Mouse (Mus musculus) midbrain, embryonic 12.5 days (tissue): ENCODE data around the gene Fnbp1l. TPM values are rescaled to one million over a fixed set of nuclear protein-coding genes. Genes with fewer than 3 reads are reported as not detected.

Experiments
- ATAC-seq: fragments of 200-750 bp; cut with Nextera tagmentation; 2 replicates; pipeline ENCODE4 v1.8.0; 2017; ENCODE audit warnings: low read depth, moderate TSS enrichment, moderate library complexity; ENCODE audit not compliant: low FRiP score
- H3K27ac ChIP-seq: fragments of 300-500 bp; sonication (generic); replicated peaks from 2 replicates; pipeline ENCODE4 v1.5.1; 2016; ENCODE audit warnings: mild to moderate bottlenecking
- H3K27me3 ChIP-seq: fragments of 300-500 bp; sonication (generic); 2 replicates; pipeline ENCODE4 v1.6.1; 2016; ENCODE audit warnings: mild to moderate bottlenecking
- H3K36me3 ChIP-seq: fragments of 300-500 bp; sonication (generic); 2 replicates; pipeline ENCODE4 v1.6.1; 2016
- H3K4me1 ChIP-seq: fragments of 300-500 bp; sonication (generic); 2 replicates; pipeline ENCODE4 v1.6.1; 2016
- H3K4me2 ChIP-seq: fragments of 300-500 bp; sonication (generic); replicated peaks from 2 replicates; pipeline ENCODE4 v1.6.1; 2016; ENCODE audit warnings: mild to moderate bottlenecking, moderate library complexity
- H3K4me3 ChIP-seq: fragments of 300-500 bp; sonication (generic); 2 replicates; pipeline ENCODE4 v1.5.1; 2016; ENCODE audit warnings: mild to moderate bottlenecking
- H3K9ac ChIP-seq: fragments of 300-500 bp; sonication (generic); replicated peaks from 2 replicates; pipeline ENCODE4 v1.6.1; 2016; ENCODE audit warnings: mild to moderate bottlenecking, moderate library complexity
- H3K9me3 ChIP-seq: fragments of 300-500 bp; sonication (generic); 2 replicates; pipeline ENCODE4 v1.6.1; 2016; ENCODE audit warnings: mild to moderate bottlenecking
- WGBS: fragments of 180-500 bp; shearing (Covaris S2); methylation state at CpG from one replicate; pipeline ENCODE4 v1.1.7; 2016; 5-methylcytosine and 5-hydroxymethylcytosine counted together
- polyA plus RNA-seq: library from polyadenylated mRNA; unstranded; fragments of >200 nt; fragmentation: Nextera tagmentation; extraction: Ambion mirVana; gene quantifications from 2 replicates; pipeline ENCODE4 v1.2.1, GENCODE M21; 2016

Gene Fnbp1l
- 111 and 129 TPM in 2 replicates for polyA plus RNA-seq

DNA sequence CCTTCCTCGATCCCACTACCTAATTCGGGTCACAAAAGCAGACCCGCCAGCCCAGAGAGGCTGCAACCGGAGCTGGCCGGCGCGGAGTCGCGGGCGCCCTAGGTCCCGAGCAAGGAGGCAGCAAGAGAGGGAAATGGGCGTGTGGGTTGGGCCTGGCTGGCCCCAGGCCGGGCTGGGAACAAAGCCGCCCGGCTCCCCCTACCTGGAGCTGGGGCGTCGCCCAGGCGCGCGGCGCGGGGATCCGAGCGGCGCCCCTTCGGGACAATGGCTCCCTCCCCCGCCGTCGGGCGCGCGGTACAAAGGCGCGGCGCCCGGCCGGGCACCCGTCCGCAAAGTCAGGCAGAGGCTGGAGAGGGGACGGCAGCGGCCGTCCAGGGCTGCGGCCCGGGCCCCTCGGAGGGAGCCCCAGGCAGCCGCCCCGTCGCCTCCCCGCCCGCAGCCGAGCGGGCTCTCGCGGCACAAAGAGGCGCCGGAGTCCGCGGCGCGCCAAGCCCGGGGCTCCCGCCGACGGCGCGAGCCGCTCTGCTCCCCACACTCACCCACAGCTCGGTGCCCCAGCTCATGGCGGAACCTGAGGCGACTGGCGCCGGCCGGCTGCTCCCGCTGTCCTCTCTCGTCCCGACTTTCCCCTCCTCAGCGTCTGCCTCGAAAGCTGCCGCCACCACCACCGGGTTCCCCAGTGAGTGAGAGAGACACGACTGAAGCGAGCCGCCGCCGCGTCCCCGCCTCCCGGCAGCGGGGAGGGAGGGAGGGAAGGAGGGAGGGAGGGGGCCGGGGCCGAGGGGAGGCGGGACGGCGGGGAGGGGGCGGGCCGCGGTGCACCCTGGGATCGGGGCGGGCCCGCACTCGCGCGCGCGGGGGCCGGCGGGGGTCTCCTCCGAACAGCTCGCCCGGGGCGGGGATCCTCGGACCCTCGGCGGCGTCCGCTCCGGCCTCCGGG lies at the start of gene Fnbp1l:
Fnbp1l (minus strand) TSS at position 725 of the 940 bp plus-strand sequence.
- peaks cover 30% of the 10 kb centered on the region for H3K4me1 ChIP-seq
- ATAC-seq = peak; percentile 90
- peak within 1 kb of the TSS; percentile 99 for H3K9ac ChIP-seq
- H3K27me3 ChIP-seq = no peaks in the 10 kb centered on the region
- peak within 1 kb of the TSS; percentile 79 for H3K4me2 ChIP-seq
- H3K9me3 ChIP-seq = no peaks in the 10 kb centered on the region
- WGBS = 2% methylated on average over 49 of the region's 118 CpGs
- peak within 1 kb of the TSS; percentile 97 for H3K4me3 ChIP-seq
- peak within 1 kb of the TSS; percentile 97 for H3K27ac ChIP-seq
- H3K36me3 ChIP-seq = no peaks in the 10 kb centered on the region

DNA sequence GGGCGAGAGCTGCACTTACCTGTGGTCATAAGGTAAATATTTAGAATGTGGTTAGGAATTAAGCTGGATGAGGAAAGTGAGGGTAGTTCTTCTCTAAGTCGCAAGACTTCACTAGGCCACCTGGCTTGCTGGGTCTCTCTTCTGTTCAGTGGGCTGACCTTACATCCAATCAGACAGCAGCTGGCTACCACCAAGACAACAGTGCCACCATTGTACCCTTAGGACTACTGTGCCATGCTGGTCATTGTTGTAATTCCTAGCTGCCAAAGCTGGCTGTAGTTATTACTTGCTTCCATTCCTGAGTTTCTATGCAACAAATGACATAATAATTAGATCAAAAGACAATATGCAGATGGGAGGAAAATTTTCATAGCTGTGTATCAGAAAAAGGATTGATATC lies 41.3 kb upstream of the Fnbp1l start:
- Histone ChIP-seq H3K9ac (no peak overlapping the region), H3K36me3 (no peaks in the 10 kb centered on the region), H3K4me3 (no peak overlapping the region), H3K4me2 (no peak overlapping the region), H3K27ac (no peak overlapping the region), H3K4me1 (no peaks in the 10 kb centered on the region), H3K27me3 (no peaks in the 10 kb centered on the region), H3K9me3 (no peaks in the 10 kb centered on the region)
- no peak for ATAC-seq
- WGBS = 90% methylated on average over 2 of the region's 2 CpGs

DNA sequence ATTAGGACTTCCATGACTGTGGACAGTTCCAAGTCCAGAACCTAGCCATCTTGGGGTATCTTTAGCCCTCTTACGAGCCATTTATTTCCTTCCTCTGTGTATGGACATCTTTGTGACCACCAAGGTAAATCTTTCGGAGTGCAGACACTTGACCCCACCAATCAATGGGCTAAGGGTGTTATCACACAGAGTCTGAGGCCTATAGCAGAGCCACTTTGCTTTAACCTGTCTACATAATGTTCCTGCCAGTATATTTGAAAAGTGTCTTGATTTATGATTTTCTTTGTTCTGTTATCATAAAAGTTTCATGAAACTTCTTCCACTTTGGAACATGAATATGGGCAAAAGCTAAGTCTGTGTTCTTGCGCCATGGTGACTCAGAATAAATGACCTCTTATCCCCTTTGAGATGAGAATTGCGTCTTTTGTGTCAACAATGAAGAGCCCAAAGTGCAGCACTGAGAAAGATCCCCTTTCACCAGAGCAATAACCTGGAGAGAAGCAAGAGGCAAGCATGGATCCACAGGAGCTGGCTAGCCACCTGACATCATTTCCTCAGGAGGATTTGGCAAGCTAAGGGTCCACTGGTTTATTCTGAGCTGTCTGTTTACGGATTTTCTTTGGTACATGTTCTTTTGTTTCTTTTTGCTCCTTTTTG lies 39.9 kb upstream of the Fnbp1l start:
- Histone ChIP-seq H3K27ac (no peak overlapping the region), H3K27me3 (no peaks in the 10 kb centered on the region), H3K36me3 (no peaks in the 10 kb centered on the region), H3K4me2 (no peak overlapping the region), H3K9ac (no peak overlapping the region), H3K9me3 (no peaks in the 10 kb centered on the region), H3K4me1 (no peaks in the 10 kb centered on the region), H3K4me3 (no peak overlapping the region)
- 84% methylated on average over 5 of the region's 5 CpGs for WGBS
- ATAC-seq = no peak

DNA sequence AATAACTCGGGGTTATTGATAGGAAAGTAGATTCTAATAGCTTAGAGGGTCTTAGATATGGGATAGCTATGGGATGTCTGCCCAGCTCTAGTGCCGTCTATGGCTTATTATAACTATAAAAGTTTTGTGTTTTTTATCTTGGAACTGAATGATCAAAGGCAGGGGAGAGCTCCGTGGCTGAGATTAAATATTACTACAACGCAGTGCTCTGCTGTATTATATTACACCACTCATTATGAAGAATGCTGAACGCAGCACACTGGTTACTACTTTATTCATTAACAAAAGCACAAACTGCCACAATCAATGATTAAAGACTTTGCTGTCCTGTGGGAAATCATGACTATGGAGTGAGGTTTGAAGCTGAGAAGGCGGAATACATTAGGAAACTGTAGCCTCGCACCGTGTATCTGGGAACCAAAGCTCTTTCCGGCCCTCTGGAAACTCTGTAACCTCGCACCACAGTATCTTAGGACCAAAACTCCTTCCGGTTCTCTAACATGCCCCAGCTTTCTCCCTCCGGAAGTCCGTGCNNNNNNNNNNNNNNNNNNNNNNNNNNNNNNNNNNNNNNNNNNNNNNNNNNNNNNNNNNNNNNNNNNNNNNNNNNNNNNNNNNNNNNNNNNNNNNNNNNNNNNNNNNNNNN lies 27.8 kb upstream of the Fnbp1l start:
- Histone ChIP-seq H3K27me3 (no peaks in the 10 kb centered on the region), H3K9ac (no peak overlapping the region), H3K4me3 (no peak overlapping the region), H3K36me3 (no peaks in the 10 kb centered on the region), H3K4me2 (no peak overlapping the region), H3K4me1 (peaks cover 5% of the 10 kb centered on the region; the same call in 1 of the 2 replicates), H3K9me3 (no peaks in the 10 kb centered on the region; the same call in 1 of the 2 replicates), H3K27ac (no peak overlapping the region)
- no peak for ATAC-seq
- WGBS = 69% methylated on average over 13 of the region's 13 CpGs

DNA sequence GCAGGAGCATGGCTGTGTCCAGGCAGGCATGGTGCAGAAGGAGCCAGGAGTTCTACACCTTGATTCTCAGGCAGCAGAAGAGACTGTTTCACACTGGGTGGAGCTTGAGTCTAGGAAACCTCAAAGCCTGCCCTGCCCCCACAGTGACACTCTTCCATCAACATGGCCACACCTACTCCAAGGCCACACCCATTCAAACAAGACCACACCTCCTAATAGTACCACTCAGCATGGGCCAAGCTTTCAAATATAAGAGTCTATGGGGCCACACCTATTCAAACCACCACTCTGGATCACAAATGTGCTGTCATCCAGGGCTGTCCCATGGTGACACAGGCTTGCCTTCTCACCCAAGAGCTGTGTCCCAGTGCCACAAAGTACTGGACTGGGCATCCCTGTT lies 20.8 kb upstream of the Fnbp1l start:
- H3K36me3 ChIP-seq = no peaks in the 10 kb centered on the region
- no peak for ATAC-seq
- H3K27ac ChIP-seq = no peak overlapping the region
- H3K9me3 ChIP-seq = no peaks in the 10 kb centered on the region; the same call in 1 of the 2 replicates
- H3K9ac ChIP-seq = no peak overlapping the region
- H3K4me2 ChIP-seq = no peak overlapping the region
- no peaks in the 10 kb centered on the region for H3K27me3 ChIP-seq
- peaks cover 1% of the 10 kb centered on the region; the same call in 1 of the 2 replicates for H3K4me1 ChIP-seq
- H3K4me3 ChIP-seq = no peak overlapping the region

DNA sequence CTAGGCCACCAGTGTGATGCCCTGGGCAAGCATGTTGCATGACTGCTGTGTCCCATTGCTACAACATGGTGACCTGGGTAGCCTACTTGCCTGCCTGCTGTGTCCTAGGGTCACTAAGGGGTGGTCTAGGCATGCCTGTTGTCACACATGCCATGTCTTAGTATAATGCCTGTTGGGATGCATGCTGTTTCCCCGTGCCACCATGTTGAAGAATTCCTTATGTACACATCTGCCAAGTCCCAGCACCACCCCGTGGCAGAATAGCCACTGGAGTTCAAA lies 19.6 kb upstream of the Fnbp1l start:
- no peaks in the 10 kb centered on the region for H3K27me3 ChIP-seq
- H3K4me3 ChIP-seq = no peak overlapping the region
- ATAC-seq = peak; percentile 34

DNA sequence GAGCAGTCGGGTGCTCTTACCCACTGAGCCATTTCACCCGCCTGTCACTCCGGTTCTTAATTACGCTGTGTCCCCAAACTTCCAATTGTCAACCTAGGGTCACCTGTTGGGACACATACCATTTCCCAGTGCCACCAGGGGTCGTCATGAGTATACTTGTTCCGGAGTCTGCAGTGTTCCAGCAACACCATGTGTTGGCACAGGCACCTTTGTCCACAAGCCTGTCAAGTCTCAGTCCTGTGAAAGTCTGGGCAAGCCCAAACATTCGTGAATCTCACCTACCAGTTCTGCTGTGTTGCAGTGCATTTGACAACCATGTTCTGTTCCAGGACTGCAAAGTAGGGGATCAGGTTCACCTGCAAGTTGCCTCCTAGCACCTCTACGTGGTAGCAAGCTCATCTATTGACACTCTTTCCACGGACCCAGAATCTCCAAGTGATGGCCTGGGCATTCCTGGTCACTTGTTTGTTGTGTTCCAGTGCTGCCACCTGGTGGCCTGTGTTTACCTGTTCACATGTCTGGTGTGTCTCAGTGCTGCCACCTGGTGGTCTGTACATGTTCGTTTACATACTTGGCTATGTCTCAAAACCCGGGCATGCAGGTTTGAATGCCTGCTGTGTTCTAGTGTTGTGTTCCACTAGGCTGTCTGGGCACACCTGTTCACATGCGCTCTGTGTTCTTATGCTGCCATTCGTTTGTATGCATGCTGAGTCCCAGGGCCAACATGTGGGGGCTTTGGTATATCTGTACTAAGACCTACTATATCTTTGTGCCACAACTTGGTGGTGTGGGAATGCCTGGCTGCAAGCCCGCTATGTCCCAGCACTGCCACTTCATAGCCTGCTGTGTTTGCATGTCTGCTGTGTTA lies 19.0 kb upstream of the Fnbp1l start:
- no peaks in the 10 kb centered on the region for H3K36me3 ChIP-seq
- H3K4me2 ChIP-seq = no peak overlapping the region; the same call in 1 of the 2 replicates
- H3K4me3 ChIP-seq = no peak overlapping the region
- H3K27me3 ChIP-seq = no peaks in the 10 kb centered on the region
- no peak overlapping the region for H3K9ac ChIP-seq
- WGBS = 40% methylated on average over 14 of the region's 14 CpGs
- no peaks in the 10 kb centered on the region; the same call in 1 of the 2 replicates for H3K9me3 ChIP-seq
- peaks cover 6% of the 10 kb centered on the region; the same call in 1 of the 2 replicates for H3K4me1 ChIP-seq
- peak; percentile 80 for ATAC-seq
- H3K27ac ChIP-seq = no peak overlapping the region

More for the DNA sequence above, 19.6 kb upstream of the Fnbp1l start:
- no peak overlapping the region for H3K27ac ChIP-seq
- 82% methylated on average over 2 of the region's 2 CpGs for WGBS
- no peak overlapping the region for H3K4me2 ChIP-seq
- H3K36me3 ChIP-seq = no peaks in the 10 kb centered on the region
- peaks cover 6% of the 10 kb centered on the region; the same call in 1 of the 2 replicates for H3K4me1 ChIP-seq
- no peak overlapping the region for H3K9ac ChIP-seq
- H3K9me3 ChIP-seq = no peaks in the 10 kb centered on the region; the same call in 1 of the 2 replicates

DNA sequence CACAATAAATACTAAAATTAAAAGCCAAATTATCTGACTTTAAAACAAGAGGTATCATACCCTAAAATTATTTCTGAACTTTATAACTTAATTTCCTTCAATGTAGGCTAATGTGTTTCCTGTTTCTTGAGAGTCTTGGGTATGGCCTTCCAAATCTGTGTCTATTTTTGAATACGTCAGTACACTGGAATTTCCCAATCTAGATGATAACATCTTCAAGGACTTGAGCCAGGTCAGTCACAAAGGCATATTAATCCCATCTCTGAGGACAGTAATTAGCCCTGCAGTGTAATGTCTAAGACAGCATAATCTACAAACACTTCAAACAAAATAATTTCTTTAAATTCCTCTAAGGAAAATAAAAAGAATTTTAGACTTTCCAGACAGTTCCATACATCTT lies 17.8 kb upstream of the Fnbp1l start:
- WGBS = 91% methylated on average over 1 of the region's 1 CpGs
- H3K4me1 ChIP-seq = peaks cover 6% of the 10 kb centered on the region; the same call in 1 of the 2 replicates
- H3K9me3 ChIP-seq = no peaks in the 10 kb centered on the region
- ATAC-seq = no peak
- H3K36me3 ChIP-seq = no peaks in the 10 kb centered on the region
- no peak overlapping the region for H3K9ac ChIP-seq
- H3K4me3 ChIP-seq = no peak overlapping the region
- H3K4me2 ChIP-seq = no peak overlapping the region
- no peak overlapping the region for H3K27ac ChIP-seq
- no peaks in the 10 kb centered on the region for H3K27me3 ChIP-seq

DNA sequence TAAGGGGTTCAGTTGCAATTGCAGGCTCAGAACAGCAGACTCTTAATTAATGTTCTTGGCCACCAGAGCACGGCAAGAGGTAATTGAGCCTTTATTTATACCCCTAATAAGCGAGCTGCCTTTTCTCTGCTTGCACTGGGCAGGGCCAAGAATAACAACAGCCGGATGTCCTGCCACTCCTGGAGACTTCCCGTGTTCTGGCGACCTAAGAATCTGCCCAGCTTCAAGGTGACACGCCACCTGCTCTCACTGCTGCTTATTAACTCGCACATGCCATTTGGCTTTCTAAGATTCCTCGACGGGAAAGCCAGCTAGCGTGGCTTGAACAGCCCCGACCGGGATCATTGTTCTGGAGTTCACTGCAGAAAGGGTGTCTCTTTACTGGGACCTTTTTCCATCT lies 15.7 kb upstream of the Fnbp1l start:
- no peak for ATAC-seq
- Histone ChIP-seq H3K4me2 (no peak overlapping the region), H3K9me3 (no peaks in the 10 kb centered on the region), H3K4me3 (no peak overlapping the region), H3K27me3 (no peaks in the 10 kb centered on the region), H3K27ac (no peak overlapping the region), H3K36me3 (no peaks in the 10 kb centered on the region), H3K9ac (no peak overlapping the region), H3K4me1 (peaks cover 6% of the 10 kb centered on the region; the same call in 1 of the 2 replicates)
- 24% methylated on average over 12 of the region's 12 CpGs for WGBS

DNA sequence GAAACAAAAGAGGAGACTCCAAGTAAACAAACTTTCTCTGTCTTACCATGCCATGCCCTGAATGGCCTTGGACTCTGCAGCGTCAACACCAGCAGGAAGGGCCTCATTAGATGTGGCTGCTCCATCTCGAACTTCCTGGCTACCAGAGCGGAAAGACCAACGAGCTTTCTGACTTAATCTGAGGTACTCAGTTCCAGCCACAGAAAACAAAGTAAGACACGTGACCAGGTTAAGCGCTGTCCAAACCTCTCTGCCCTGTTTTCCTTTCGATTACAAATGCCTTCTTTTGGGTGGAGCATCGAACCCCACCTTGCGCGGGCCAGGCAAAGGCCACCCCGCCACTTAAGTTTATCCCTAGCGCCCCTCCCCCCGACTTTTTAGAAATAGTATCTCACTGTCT lies 10.1 kb upstream of the Fnbp1l start:
- Histone ChIP-seq H3K4me3 (no peak overlapping the region), H3K36me3 (no peaks in the 10 kb centered on the region), H3K27ac (no peak overlapping the region), H3K9ac (no peak overlapping the region), H3K27me3 (no peaks in the 10 kb centered on the region), H3K4me1 (no peaks in the 10 kb centered on the region), H3K4me2 (peak overlapping the region; percentile 22), H3K9me3 (no peaks in the 10 kb centered on the region)
- 6% methylated on average over 13 of the region's 13 CpGs for WGBS
- no peak for ATAC-seq

DNA sequence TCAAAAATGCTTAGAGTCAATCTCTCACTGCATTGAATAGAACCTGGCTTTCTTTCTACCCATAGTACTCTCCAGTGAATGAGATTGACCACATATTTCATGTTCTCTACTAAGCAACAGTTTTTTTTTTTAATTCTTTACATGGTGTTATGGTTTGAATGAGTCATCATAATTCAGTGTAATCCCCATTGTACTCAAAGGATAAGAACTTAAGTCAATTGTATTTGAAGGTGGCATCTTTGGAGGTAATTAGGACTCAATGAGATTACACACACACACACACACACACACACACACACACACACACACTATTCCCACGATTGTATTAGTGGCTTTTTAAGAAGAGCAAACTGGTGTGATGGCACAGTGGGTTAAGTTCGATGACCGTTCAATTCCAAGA lies 9.4 kb upstream of the Fnbp1l start:
- H3K4me2 ChIP-seq = no peak overlapping the region
- H3K27ac ChIP-seq = no peak overlapping the region
- no peak for ATAC-seq
- no peaks in the 10 kb centered on the region for H3K36me3 ChIP-seq
- 78% methylated on average over 3 of the region's 3 CpGs for WGBS
- H3K4me1 ChIP-seq = no peaks in the 10 kb centered on the region
- H3K4me3 ChIP-seq = no peak overlapping the region
- no peaks in the 10 kb centered on the region for H3K9me3 ChIP-seq
- no peaks in the 10 kb centered on the region for H3K27me3 ChIP-seq
- H3K9ac ChIP-seq = no peak overlapping the region
